Mouse (Mus musculus) kidney, adult 10 weeks (tissue): ENCODE data around the gene 1110025L11Rik. TPM values are rescaled to one million over a fixed set of nuclear protein-coding genes. Genes with fewer than 3 reads are reported as not detected.

ENCODE experiments used
- polyA plus RNA-seq: library from polyadenylated mRNA; stranded (reverse); fragments of 350-450 nt; fragmentation: Illumina TruSeq; extraction: RNeasy Lipid Tissue Mini Kit (QIAGEN cat#74804); gene quantifications from one replicate; pipeline ENCODE4 v1.2.3, GENCODE M21; 2014; ENCODE audit warnings: low read depth, low replicate concordance

Gene 1110025L11Rik
- not detected for polyA plus RNA-seq

GRCm38 (mm10) chr16:89063902-89064301 lies at the start of gene 1110025L11Rik:
Gene 1110025L11Rik (minus strand): TSS chr16:89064002.

GRCm38 (mm10) chr16:89047783-89048182 lies 16.0 kb downstream of the 1110025L11Rik start, which contains the start of gene Krtap6-5:
Gene Krtap6-5 (minus strand): TSS chr16:89047883.

GRCm38 (mm10) chr16:89041372-89041771 lies 22.4 kb downstream of the 1110025L11Rik start, which contains the start of gene Gm10228:
Gene Gm10228 (minus strand): TSS chr16:89041472.

DNA sequence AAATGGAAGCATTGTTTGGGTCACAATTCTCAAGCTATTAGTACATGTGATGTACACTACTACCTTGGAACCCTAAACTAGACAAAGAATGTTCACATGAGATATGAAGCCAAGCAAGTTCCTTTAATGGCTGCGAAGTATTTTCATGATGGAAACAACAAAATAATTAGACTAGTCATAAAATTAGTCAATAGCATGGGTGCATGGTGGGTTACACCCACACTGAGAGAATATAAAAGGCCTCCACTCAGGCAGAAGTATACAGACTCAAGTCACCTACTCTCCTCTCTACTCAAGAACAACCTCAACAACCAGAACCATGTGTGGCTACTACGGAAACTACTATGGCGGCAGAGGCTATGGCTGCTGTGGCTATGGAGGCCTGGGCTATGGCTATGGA lies 32.4 kb downstream of the 1110025L11Rik start, which contains the start of gene Krtap6-1:
TSS of gene Krtap6-1 (plus strand) at position 301 of the 400 bp plus-strand sequence.

GRCm38 (mm10) chr16:89014984-89015383 lies 48.8 kb downstream of the 1110025L11Rik start, which contains the start of gene Gm10229:
Gene Gm10229 (plus strand): TSS chr16:89015284.

Other genes with a start within 250 kb of the 1110025L11Rik start
- not detected for gene Krtap15, start 243.8 kb downstream of the 1110025L11Rik start, polyA plus RNA-seq
- gene Krtap14, start 237.9 kb downstream of the 1110025L11Rik start, polyA plus RNA-seq = not detected
- not detected for gene Krtap19-1, start 194.6 kb downstream of the 1110025L11Rik start, polyA plus RNA-seq
- not detected for gene Krtap19-2, start 189.7 kb downstream of the 1110025L11Rik start, polyA plus RNA-seq
- gene Krtap19-3, start 186.0 kb downstream of the 1110025L11Rik start, polyA plus RNA-seq = not detected
- gene Krtap19-4, start 178.9 kb downstream of the 1110025L11Rik start, polyA plus RNA-seq = not detected
- not detected for gene Krtap19-5, start 167.5 kb downstream of the 1110025L11Rik start, polyA plus RNA-seq
- gene Krtap19-9b, start 131.7 kb downstream of the 1110025L11Rik start, polyA plus RNA-seq = not detected
- not detected for gene Krtap16-3, start 101.1 kb downstream of the 1110025L11Rik start, polyA plus RNA-seq
- gene Krtap22-2, start 53.2 kb downstream of the 1110025L11Rik start, polyA plus RNA-seq = not detected
- not detected for gene Gm10229, start 48.7 kb downstream of the 1110025L11Rik start, polyA plus RNA-seq
- gene Krtap6-1, start 32.3 kb downstream of the 1110025L11Rik start, polyA plus RNA-seq = not detected
- not detected for gene Gm10228, start 22.5 kb downstream of the 1110025L11Rik start, polyA plus RNA-seq
- not detected for gene Krtap6-5, start 16.1 kb downstream of the 1110025L11Rik start, polyA plus RNA-seq
- gene Krtap6-3, start 20.0 kb upstream of the 1110025L11Rik start, polyA plus RNA-seq = not detected
- not detected for gene Gm6358, start 76.8 kb upstream of the 1110025L11Rik start, polyA plus RNA-seq
- not detected for gene Gm10061, start 87.1 kb upstream of the 1110025L11Rik start, polyA plus RNA-seq
- gene Gm9789, start 94.0 kb upstream of the 1110025L11Rik start, polyA plus RNA-seq = not detected
- not detected for gene Gm7735, start 105.5 kb upstream of the 1110025L11Rik start, polyA plus RNA-seq
- not detected for gene 1110057P08Rik, start 110.7 kb upstream of the 1110025L11Rik start, polyA plus RNA-seq
- gene Krtap20-2, start 141.9 kb upstream of the 1110025L11Rik start, polyA plus RNA-seq = not detected